Mouse (Mus musculus): ENCODE results near the gene Sec14l3. TPM values are rescaled to one million over a fixed set of nuclear protein-coding genes. Genes with fewer than 3 reads are reported as not detected.

Gene Sec14l3
- total and polyA plus RNA-seq, 3 experiments = not detected

- Histone ChIP-seq H3K4me1 (ENCODE audit: control insufficient read depth in 1 of 2, insufficient read depth in 2 of 2, low read length in 2 of 2) (no peaks in the 10 kb centered on the region), H3K27me3 (ENCODE audit: control insufficient read depth in 1 of 2, insufficient read depth in 2 of 2, low read length in 2 of 2) (peaks cover 22 to 28% of the 10 kb centered on the region in 2 experiments), H3K9ac (ENCODE audit: control insufficient read depth, low read depth, low read length, poor library complexity, severe bottlenecking) (no peak overlapping the region), H3K4me3 (ENCODE audit: control insufficient read depth in 1 of 2, insufficient read depth in 1 of 2, low read depth in 2 of 2, low read length in 2 of 2) (no peak overlapping the region), H3K9me3 (replicated peaks; ENCODE audit: insufficient read depth, low read length) (no peaks in the 10 kb centered on the region), H3K79me2 (ENCODE audit: control insufficient read depth, insufficient read depth, low read length, poor library complexity) (no peaks in the 10 kb centered on the region), H3K36me3 (ENCODE audit: control insufficient read depth in 1 of 2, insufficient read depth in 2 of 2, low read length in 2 of 2) (no peaks in the 10 kb centered on the region), H3K27ac (ENCODE audit: control insufficient read depth, low read depth, low read length) (no peak overlapping the region)
- no peak for DNase-seq (ENCODE audit: low read depth, low spot score)
- TF ChIP-seq MAFK (IDR thresholded peaks at IDR 0.05; ENCODE audit: borderline replicate concordance, low read depth, low read length) = no peak
- no peak for TF ChIP-seq SIN3A (IDR thresholded peaks at IDR 0.05; ENCODE audit: low read length)
- TF ChIP-seq EP300 (IDR thresholded peaks at IDR 0.05; ENCODE audit: low read depth in 1 of 2, low read length in 2 of 2) = no peak
- no peak for TF ChIP-seq MXI1 (IDR thresholded peaks at IDR 0.05; ENCODE audit: low read depth, low read length)
- no peak for TF ChIP-seq NRF1 (IDR thresholded peaks at IDR 0.05; ENCODE audit: insufficient read depth, low read depth, low read length, poor library complexity, severe bottlenecking)
- TF ChIP-seq JUND (IDR thresholded peaks at IDR 0.05; ENCODE audit: low read depth, low read length) = no peak
- no peak for TF ChIP-seq POLR2AphosphoS5 (IDR thresholded peaks at IDR 0.05; ENCODE audit: borderline replicate concordance, low read depth, low read length)
- TF ChIP-seq MYB (IDR thresholded peaks at IDR 0.05; ENCODE audit: low read depth, low read length) = no peak
Measured at GRCm38 (mm10) chr11:4060866-4061575, 3.6 kb upstream of the Sec14l3 start.

- Histone ChIP-seq H3K9me3 (replicated peaks; ENCODE audit: insufficient read depth, low read length) (no peaks in the 10 kb centered on the region), H3K27me3 (ENCODE audit: control insufficient read depth in 1 of 2, insufficient read depth in 2 of 2, low read length in 2 of 2) (peaks cover 17 to 22% of the 10 kb centered on the region in 2 experiments), H3K4me1 (ENCODE audit: control insufficient read depth in 1 of 2, insufficient read depth in 2 of 2, low read length in 2 of 2) (no peaks in the 10 kb centered on the region), H3K4me3 (ENCODE audit: control insufficient read depth in 1 of 2, insufficient read depth in 1 of 2, low read depth in 2 of 2, low read length in 2 of 2) (no peak overlapping the region), H3K36me3 (ENCODE audit: control insufficient read depth in 1 of 2, insufficient read depth in 2 of 2, low read length in 2 of 2) (no peaks in the 10 kb centered on the region), H3K27ac (ENCODE audit: control insufficient read depth, low read depth, low read length) (no peak overlapping the region), H3K9ac (ENCODE audit: control insufficient read depth, low read depth, low read length, poor library complexity, severe bottlenecking) (no peak overlapping the region), H3K79me2 (ENCODE audit: control insufficient read depth, insufficient read depth, low read length, poor library complexity) (no peaks in the 10 kb centered on the region)
- no peak for DNase-seq (ENCODE audit: low read depth, low spot score)
- TF ChIP-seq POLR2AphosphoS5 (IDR thresholded peaks at IDR 0.05; ENCODE audit: borderline replicate concordance, low read depth, low read length) (no peak), POLR2A (IDR thresholded peaks at IDR 0.05; ENCODE audit: control insufficient read depth in 1 of 2, insufficient read depth in 1 of 2, low read depth in 1 of 2, low read length in 2 of 2, poor library complexity in 1 of 2) (no peak), MEF2A (IDR thresholded peaks at IDR 0.05; ENCODE audit: extremely low read depth, insufficient replicate concordance, low read depth, low read length, poor library complexity, severe bottlenecking) (no peak), MAFK (IDR thresholded peaks at IDR 0.05; ENCODE audit: borderline replicate concordance, low read depth, low read length) (no peak), ELF1 (IDR thresholded peaks at IDR 0.05; ENCODE audit: low read depth, low read length) (no peak)
Measured at GRCm38 (mm10) chr11:4062523-4062922, 2.1 kb upstream of the Sec14l3 start.

- Histone ChIP-seq H3K27ac (ENCODE audit: control insufficient read depth, low read depth, low read length) (no peak overlapping the region), H3K4me3 (ENCODE audit: control insufficient read depth in 1 of 2, insufficient read depth in 1 of 2, low read depth in 2 of 2, low read length in 2 of 2) (no peak overlapping the region), H3K36me3 (ENCODE audit: control insufficient read depth in 1 of 2, insufficient read depth in 2 of 2, low read length in 2 of 2) (no peaks in the 10 kb centered on the region), H3K79me2 (ENCODE audit: control insufficient read depth, insufficient read depth, low read length, poor library complexity) (no peaks in the 10 kb centered on the region), H3K9me3 (replicated peaks; ENCODE audit: insufficient read depth, low read length) (no peaks in the 10 kb centered on the region), H3K27me3 (ENCODE audit: control insufficient read depth in 1 of 2, insufficient read depth in 2 of 2, low read length in 2 of 2) (peaks cover 17 to 22% of the 10 kb centered on the region in 2 experiments), H3K4me1 (ENCODE audit: control insufficient read depth in 1 of 2, insufficient read depth in 2 of 2, low read length in 2 of 2) (no peaks in the 10 kb centered on the region), H3K9ac (ENCODE audit: control insufficient read depth, low read depth, low read length, poor library complexity, severe bottlenecking) (no peak overlapping the region)
- no peak for DNase-seq (ENCODE audit: low read depth, low spot score)
- TF ChIP-seq MAFK (IDR thresholded peaks at IDR 0.05; ENCODE audit: borderline replicate concordance, low read depth, low read length) = no peak
- TF ChIP-seq NELFE (IDR thresholded peaks at IDR 0.05; ENCODE audit: low read depth, low read length) = no peak
- no peak for TF ChIP-seq SMC3 (IDR thresholded peaks at IDR 0.05; ENCODE audit: low read depth, low read length)
- no peak for TF ChIP-seq SIN3A (IDR thresholded peaks at IDR 0.05; ENCODE audit: low read length)
- TF ChIP-seq EP300 (IDR thresholded peaks at IDR 0.05; ENCODE audit: low read depth in 1 of 2, low read length in 2 of 2) = no peak
Measured at GRCm38 (mm10) chr11:4062981-4063380, 1.7 kb upstream of the Sec14l3 start.
